In genomic region chr2:26646643-26647293, GRCm38 (mm10) we compare ENCODE assay signal across 9 mouse cellular contexts. TPM values are rescaled to one million over a fixed set of nuclear protein-coding genes. Genes with fewer than 3 reads are reported as not detected.
DNase-seq lines count a peak whose midpoint lies in the region; ATAC-seq and TF ChIP-seq lines count a peak whose summit lies in the region.
"Had no signal": no experiment of that assay in that cellular context is flagged by ENCODE, and none has a peak within 500 bp of the region (broad histone marks: within the 10 kb centered on the region; RNA-seq: fewer than 3 reads in every experiment).

No protein-coding gene starts in this region.

- peak; percentile 91 to 100 (median 99) for TF ChIP-seq CTCF in MEL (IDR thresholded peaks at IDR 0.05 in 2 of 3, conservative IDR thresholded peaks at IDR 0.05 in 1 of 3; ENCODE audit: control insufficient read depth in 1 of 3, insufficient read depth in 1 of 3, low read depth in 2 of 3, low read length in 3 of 3, poor library complexity in 1 of 3, severe bottlenecking in 1 of 3)

- peaks cover 0 to 4% of the 10 kb centered on the region in 2 experiments; a peak in 2 of 4 replicates for H3K4me1 ChIP-seq in MEL (ENCODE audit: control insufficient read depth in 1 of 2, insufficient read depth in 2 of 2, low read length in 2 of 2)
- H3K4me1 ChIP-seq in forebrain, embryonic 14.5 days (ENCODE audit: control insufficient read depth, insufficient read depth, low read length): no peaks in the 10 kb centered on the region
- 0 out of 2 replicates have a peak, but pooled peaks cover under 1% of the 10 kb centered on the region for H3K4me1 ChIP-seq in lung, embryonic 15.5 days

- H3K9ac ChIP-seq in MEL (ENCODE audit: control insufficient read depth, low read depth, low read length, poor library complexity, severe bottlenecking): no peak overlapping the region
- H3K9ac ChIP-seq in forebrain, embryonic 14.5 days (ENCODE audit: low read length): no peak overlapping the region
- H3K9ac ChIP-seq in lung, embryonic 15.5 days: no peak overlapping the region

- H3K4me2 ChIP-seq in forebrain, embryonic 14.5 days (ENCODE audit: low read length): no peak overlapping the region
- no peak overlapping the region for H3K4me2 ChIP-seq in lung, embryonic 15.5 days

- intact Hi-C loops in heart, postnatal 25 days (cut with DNase I): loop anchor here (5.0 kb wide), 2 partner anchors 391 to 591 kb away; no protein-coding TSS in a partner anchor

- H3K79me2 ChIP-seq in MEL (ENCODE audit: control insufficient read depth, insufficient read depth, low read length, poor library complexity): no peaks in the 10 kb centered on the region

- no peak overlapping the region for H3K27ac ChIP-seq in MEL (ENCODE audit: control insufficient read depth, low read depth, low read length)
- no peak overlapping the region for H3K27ac ChIP-seq in forebrain, embryonic 14.5 days (ENCODE audit: low read depth, low read length)
- H3K27ac ChIP-seq in lung, embryonic 15.5 days: no peak overlapping the region

- H3K4me3 ChIP-seq in MEL (ENCODE audit: control insufficient read depth in 1 of 2, insufficient read depth in 1 of 2, low read depth in 2 of 2, low read length in 2 of 2): no peak overlapping the region
- H3K4me3 ChIP-seq in forebrain, embryonic 14.5 days (ENCODE audit: low read depth, low read length): no peak overlapping the region
- no peak overlapping the region for H3K4me3 ChIP-seq in lung, embryonic 15.5 days
- H3K4me3 ChIP-seq: megakaryocyte, embryonic 14.5 days had no signal

- no peaks in the 10 kb centered on the region for H3K36me3 ChIP-seq in MEL (ENCODE audit: control insufficient read depth in 1 of 2, insufficient read depth in 2 of 2, low read length in 2 of 2)
- no peaks in the 10 kb centered on the region for H3K36me3 ChIP-seq in forebrain, embryonic 14.5 days (ENCODE audit: control insufficient read depth, insufficient read depth, low read length)
- H3K36me3 ChIP-seq in lung, embryonic 15.5 days: no peaks in the 10 kb centered on the region

- no peak for TF ChIP-seq POLR2A in MEL (IDR thresholded peaks at IDR 0.05; ENCODE audit: control insufficient read depth in 1 of 2, insufficient read depth in 1 of 2, low read depth in 1 of 2, low read length in 2 of 2, poor library complexity in 1 of 2)

- 37% methylated on average over 3 of the region's 3 CpGs for WGBS in forebrain, embryonic 14.5 days
- WGBS in lung, embryonic 15.5 days: 9% methylated on average over 3 of the region's 3 CpGs

- no peaks in the 10 kb centered on the region for H3K9me3 ChIP-seq in MEL (replicated peaks; ENCODE audit: insufficient read depth, low read length)
- H3K9me3 ChIP-seq in forebrain, embryonic 14.5 days (replicated peaks; ENCODE audit: control insufficient read depth, low read length): no peaks in the 10 kb centered on the region
- H3K9me3 ChIP-seq in lung, embryonic 15.5 days: no peaks in the 10 kb centered on the region
- H3K9me3 ChIP-seq: megakaryocyte, embryonic 14.5 days had no signal

- peak; percentile 88 for ATAC-seq in cerebellum, adult (ENCODE audit: insufficient number of reproducible peaks, low FRiP score, low TSS enrichment)
- peak; percentile 98 for ATAC-seq in forebrain, embryonic 14.5 days
- peak; percentile 95 for ATAC-seq in lung, embryonic 15.5 days (ENCODE audit: borderline replicate concordance, extremely low read depth, low FRiP score, low TSS enrichment)

- no peaks in the 10 kb centered on the region for H3K27me3 ChIP-seq in MEL (ENCODE audit: control insufficient read depth in 1 of 2, insufficient read depth in 2 of 2, low read length in 2 of 2)
- H3K27me3 ChIP-seq in forebrain, embryonic 14.5 days (replicated peaks; ENCODE audit: control insufficient read depth, insufficient read depth, low read length): no peaks in the 10 kb centered on the region
- no peaks in the 10 kb centered on the region for H3K27me3 ChIP-seq in lung, embryonic 15.5 days

- TF ChIP-seq RAD21 in MEL (IDR thresholded peaks at IDR 0.05; ENCODE audit: low read depth, low read length): peak; percentile 88

- peak; percentile 88 for DNase-seq in MEL (ENCODE audit: low read depth, low spot score)
- peak; percentile 92 for DNase-seq in forebrain, embryonic 14.5 days (ENCODE audit: low spot score)
- DNase-seq in heart, postnatal 25 days (ENCODE audit: low spot score): peak; percentile 54
- DNase-seq in layer of hippocampus, adult 11-12 months (ENCODE audit: low spot score): peak; percentile 78
- DNase-seq in ovary, postnatal 14 days (ENCODE audit: low spot score): peak; percentile 60
- DNase-seq in thymus, postnatal 10 days (ENCODE audit: low spot score in 2 of 2): peak; percentile 65 to 75

- TF ChIP-seq EP300 in MEL (IDR thresholded peaks at IDR 0.05; ENCODE audit: low read depth in 1 of 2, low read length in 2 of 2): peak in 1 of 2 experiments; percentile 70; a peak in 2 of 4 replicates

TF ChIP-seq in MEL, 35 proteins besides CTCF, POLR2A, EP300 and RAD21:
- 0 out of 2 replicates have a peak, but pooled peaks have one; percentile 33 for TF ChIP-seq ZNF384 (IDR thresholded peaks at IDR 0.05; ENCODE audit: low read depth, low read length)
- peak; percentile 40; the same call in 1 of the 2 replicates for TF ChIP-seq TCF12 (IDR thresholded peaks at IDR 0.05; ENCODE audit: low read depth, low read length)
- TF ChIP-seq MAX (IDR thresholded peaks at IDR 0.05; ENCODE audit: low read length): peak; percentile 22; the same call in 1 of the 2 replicates
- no peak for TF ChIP-seq MAFK (IDR thresholded peaks at IDR 0.05; ENCODE audit: borderline replicate concordance, low read depth, low read length)
- no peak for TF ChIP-seq UBTF (IDR thresholded peaks at IDR 0.05; ENCODE audit: borderline replicate concordance, insufficient read depth, low read depth, low read length)
- peak; percentile 65 for TF ChIP-seq ZC3H11A (IDR thresholded peaks at IDR 0.05; ENCODE audit: low read depth, low read length)
- peak; percentile 61 for TF ChIP-seq SIN3A (IDR thresholded peaks at IDR 0.05; ENCODE audit: low read length)
- peak; percentile 84 for TF ChIP-seq SMC3 (IDR thresholded peaks at IDR 0.05; ENCODE audit: low read depth, low read length)
- peak; percentile 36; the same call in 1 of the 2 replicates for TF ChIP-seq USF1 (IDR thresholded peaks at IDR 0.05; ENCODE audit: low read depth, low read length)
- peak; percentile 59 for TF ChIP-seq BHLHE40 (IDR thresholded peaks at IDR 0.05; ENCODE audit: borderline replicate concordance, low read depth, low read length)
- peak; percentile 59; the same call in 1 of the 2 replicates for TF ChIP-seq MXI1 (IDR thresholded peaks at IDR 0.05; ENCODE audit: low read depth, low read length)
- no peak for TF ChIP-seq CHD2 (IDR thresholded peaks at IDR 0.05; ENCODE audit: low read length)
- peak; percentile 80; the same call in 1 of the 2 replicates for TF ChIP-seq MAZ (IDR thresholded peaks at IDR 0.05; ENCODE audit: low read depth, low read length)
- peak; percentile 59; the same call in 1 of the 2 replicates for TF ChIP-seq ELF1 (IDR thresholded peaks at IDR 0.05; ENCODE audit: low read depth, low read length)
- TF ChIP-seq HCFC1 (IDR thresholded peaks at IDR 0.05; ENCODE audit: low read depth, low read length): peak; percentile 58; the same call in 1 of the 2 replicates
- TF ChIP-seq GATA1 (IDR thresholded peaks at IDR 0.05; ENCODE audit: low read depth, low read length): no peak
TF ChIP-seq in MEL: peak in this region for 12.

RNA-seq across cellular contexts. Expression of gene Fam69b, which starts 18.5 kb away (rescaled TPM):
- total RNA-seq in MEL (2012; rRNA removed): 0.33 and 0.42 TPM in 2 replicates
- polyA plus RNA-seq in MEL (2012; ENCODE audit: insufficient read depth in 1 of 2, insufficient read length in 2 of 2, low read depth in 1 of 2, low replicate concordance in 2 of 2, missing spikeins in 1 of 2): under 1 TPM in 1 of 2 experiments, not detected in 1; 0.67 TPM
- polyA plus RNA-seq in forebrain, embryonic 14.5 days (2014; fragmentation: Nextera tagmentation; extraction: Ambion mirVana): 97.4 and 101 TPM in 2 replicates
- total RNA-seq in heart, postnatal 25 days (2021): 10 to 100 TPM; 26.9 to 28.9 TPM
- 21.8 and 23.5 TPM in 2 replicates for polyA plus RNA-seq in lung, embryonic 15.5 days (2015; fragmentation: Nextera tagmentation; extraction: Ambion mirVana)

RNA-seq across cellular contexts. Expression of gene Lcn4, which starts 24.3 kb away (rescaled TPM):
- not detected in 2 replicates for total RNA-seq in MEL (2012; rRNA removed)
- polyA plus RNA-seq in MEL (2012; ENCODE audit: insufficient read depth in 1 of 2, insufficient read length in 2 of 2, low read depth in 1 of 2, low replicate concordance in 2 of 2, missing spikeins in 1 of 2): not detected
- polyA plus RNA-seq in forebrain, embryonic 14.5 days (2014; fragmentation: Nextera tagmentation; extraction: Ambion mirVana): not detected in 2 replicates
- not detected for total RNA-seq in heart, postnatal 25 days (2021)
- not detected in 2 replicates for polyA plus RNA-seq in lung, embryonic 15.5 days (2015; fragmentation: Nextera tagmentation; extraction: Ambion mirVana)

RNA-seq across cellular contexts. Expression of gene Agpat2, which starts 42.6 kb away (rescaled TPM):
- 21.0 and 22.3 TPM in 2 replicates for total RNA-seq in MEL (2012; rRNA removed)
- 10 to 100 TPM in 1 of 2 experiments, not detected in 1; 42.4 TPM for polyA plus RNA-seq in MEL (2012; ENCODE audit: insufficient read depth in 1 of 2, insufficient read length in 2 of 2, low read depth in 1 of 2, low replicate concordance in 2 of 2, missing spikeins in 1 of 2)
- 4.0 TPM in 2 replicates for polyA plus RNA-seq in forebrain, embryonic 14.5 days (2014; fragmentation: Nextera tagmentation; extraction: Ambion mirVana)
- total RNA-seq in heart, postnatal 25 days (2021): 10 to 100 TPM; 49.7 to 51.6 TPM
- 39.1 and 41.1 TPM in 2 replicates for polyA plus RNA-seq in lung, embryonic 15.5 days (2015; fragmentation: Nextera tagmentation; extraction: Ambion mirVana)

Comparison
In these comparisons a context has a peak if more than half of its experiments do, and no peak if none do; other contexts are left out.
1. RNA of gene Fam69b, which starts 18.5 kb away (polyA plus RNA-seq): 97.4 to 101 TPM in forebrain, embryonic 14.5 days and 21.8 to 23.5 TPM in lung, embryonic 15.5 days; 0.67 TPM in MEL; every median in the first group is over 10 times any median in the second.
2. Peak in every context shown above with its lines, with median percentiles within 50 percentile points of each other: DNase-seq and ATAC-seq.